Mouse (Mus musculus) embryonic facial prominence, embryonic 11.5 days (tissue): ENCODE data around the gene Pam16. TPM values are rescaled to one million over a fixed set of nuclear protein-coding genes. Genes with fewer than 3 reads are reported as not detected.
"Not testable (repeated sequence)": the region's sequence is repeated elsewhere in the genome, so short reads cannot be mapped to it uniquely, and the experiment has no call there.

Source experiments
- ATAC-seq: fragments of 200-750 bp; cut with Nextera tagmentation; replicated peaks from 2 replicates; pipeline ENCODE4 v1.8.0; 2017; ENCODE audit warnings: low read depth; ENCODE audit not compliant: insufficient number of reproducible peaks, low FRiP score, low TSS enrichment
- DNase-seq: peaks from one replicate; pipeline ENCODE4 v3.0.0-alpha.2; 2015; ENCODE audit warnings: low spot score
- H3K27ac ChIP-seq: fragments of 300-500 bp; sonication (generic); replicated peaks from 2 replicates; pipeline ENCODE4 v1.5.1; 2014; ENCODE audit warnings: mild to moderate bottlenecking, low read depth, low read length, control low read depth
- H3K27me3 ChIP-seq: fragments of 300-500 bp; sonication (generic); 2 replicates; pipeline ENCODE4 v1.6.1; 2014; ENCODE audit warnings: mild to moderate bottlenecking, low read length, moderate library complexity, mixed read lengths; ENCODE audit not compliant: control insufficient read depth, insufficient read depth
- H3K36me3 ChIP-seq: fragments of 300-500 bp; sonication (generic); replicated peaks from 2 replicates; pipeline ENCODE4 v1.6.1; 2014; ENCODE audit warnings: low read depth, mild to moderate bottlenecking, low read length, moderate library complexity, mixed read lengths; ENCODE audit not compliant: control insufficient read depth, insufficient read depth
- H3K4me1 ChIP-seq: fragments of 300-500 bp; sonication (generic); 2 replicates; pipeline ENCODE4 v1.6.1; 2014; ENCODE audit warnings: low read length, mixed read lengths; ENCODE audit not compliant: control insufficient read depth, insufficient read depth
- H3K4me2 ChIP-seq: fragments of 300-500 bp; sonication (generic); 2 replicates; pipeline ENCODE4 v1.6.1; 2014; ENCODE audit warnings: low read depth, mild to moderate bottlenecking, control low read depth, low read length, moderate library complexity
- H3K4me3 ChIP-seq: fragments of 300-500 bp; sonication (generic); 2 replicates; pipeline ENCODE4 v1.5.1; 2014; ENCODE audit warnings: low read depth, low read length, control low read depth
- H3K9ac ChIP-seq: fragments of 300-500 bp; sonication (generic); replicated peaks from 2 replicates; pipeline ENCODE4 v1.6.1; 2014; ENCODE audit warnings: mild to moderate bottlenecking, control low read depth, low read length
- H3K9me3 ChIP-seq: fragments of 300-500 bp; sonication (generic); replicated peaks from 2 replicates; pipeline ENCODE4 v1.6.1; 2016; ENCODE audit warnings: mild to moderate bottlenecking, low read length, inconsistent platforms, mixed read lengths; ENCODE audit not compliant: control insufficient read depth
- WGBS: fragments of 180-500 bp; shearing (Covaris S2); extraction: QIAGEN DNeasy Blood & Tissue Kit; methylation state at CpG from one replicate; pipeline ENCODE4 v1.1.7; 2014; 5-methylcytosine and 5-hydroxymethylcytosine counted together
- polyA plus RNA-seq: library from polyadenylated mRNA; unstranded; fragments of >200 nt; fragmentation: Nextera tagmentation; extraction: Ambion mirVana; gene quantifications from 2 replicates; pipeline ENCODE4 v1.2.1, GENCODE M21; 2014

The Pam16 gene
- polyA plus RNA-seq, 1 experiment from 2014 or later: 105 TPM

GRCm38 (mm10) chr16:4585642-4586530 lies 38.9 kb downstream of the Pam16 start:
- no peak for DNase-seq
- H3K36me3 ChIP-seq: peaks cover 2% of the 10 kb centered on the region; the same call in 1 of the 2 replicates
- peak overlapping the region; percentile 27 for H3K4me3 ChIP-seq
- H3K9ac ChIP-seq: peak overlapping the region; percentile 29
- H3K4me1 ChIP-seq: peaks cover 3% of the 10 kb centered on the region
- H3K27ac ChIP-seq: peak overlapping the region; percentile 5
- H3K4me2 ChIP-seq: peak overlapping the region; percentile 36
- H3K9me3 ChIP-seq: no peaks in the 10 kb centered on the region
- WGBS: 8% methylated on average over 14 of the region's 14 CpGs
- no peaks in the 10 kb centered on the region for H3K27me3 ChIP-seq
- peak; percentile 31 for ATAC-seq

GRCm38 (mm10) chr16:4584438-4584837 lies 40.4 kb downstream of the Pam16 start:
- no peak overlapping the region for H3K27ac ChIP-seq
- no peaks in the 10 kb centered on the region for H3K36me3 ChIP-seq
- H3K9ac ChIP-seq: no peak overlapping the region
- H3K4me3 ChIP-seq: no peak overlapping the region
- DNase-seq (no peak), ATAC-seq (no peak)
- H3K27me3 ChIP-seq: no peaks in the 10 kb centered on the region
- no peaks in the 10 kb centered on the region for H3K9me3 ChIP-seq
- 78% methylated on average over 5 of the region's 5 CpGs for WGBS
- no peak overlapping the region for H3K4me2 ChIP-seq
- H3K4me1 ChIP-seq: peaks cover 3% of the 10 kb centered on the region

GRCm38 (mm10) chr16:4583807-4584206 lies 41.0 kb downstream of the Pam16 start:
- no peaks in the 10 kb centered on the region for H3K9me3 ChIP-seq
- DNase-seq (no peak), ATAC-seq (no peak)
- H3K4me1 ChIP-seq: peaks cover 3% of the 10 kb centered on the region
- no peak overlapping the region for H3K4me2 ChIP-seq
- 82% methylated on average over 3 of the region's 3 CpGs for WGBS
- no peak overlapping the region for H3K27ac ChIP-seq
- H3K9ac ChIP-seq: no peak overlapping the region
- no peaks in the 10 kb centered on the region for H3K36me3 ChIP-seq
- no peaks in the 10 kb centered on the region for H3K27me3 ChIP-seq
- no peak overlapping the region for H3K4me3 ChIP-seq

GRCm38 (mm10) chr16:4581179-4581578 lies 43.6 kb downstream of the Pam16 start:
- not testable (repeated sequence) for H3K27ac ChIP-seq, H3K27me3 ChIP-seq, H3K4me2 ChIP-seq, ATAC-seq, H3K9me3 ChIP-seq, DNase-seq, H3K9ac ChIP-seq, H3K36me3 ChIP-seq, H3K4me3 ChIP-seq, H3K4me1 ChIP-seq
- 89% methylated on average over 4 of the region's 4 CpGs for WGBS

- H3K9ac ChIP-seq: no peak overlapping the region
- H3K4me1 ChIP-seq: no peaks in the 10 kb centered on the region
- no peaks in the 10 kb centered on the region for H3K36me3 ChIP-seq
- H3K4me2 ChIP-seq: no peak overlapping the region
- 78% methylated on average over 7 of the region's 7 CpGs for WGBS
- no peaks in the 10 kb centered on the region for H3K9me3 ChIP-seq
- DNase-seq (no peak), ATAC-seq (no peak)
- no peaks in the 10 kb centered on the region for H3K27me3 ChIP-seq
- H3K27ac ChIP-seq: no peak overlapping the region
- no peak overlapping the region for H3K4me3 ChIP-seq
These were observed 46.2 kb downstream of the Pam16 start for GRCm38 (mm10) chr16:4578630-4579029.

GRCm38 (mm10) chr16:4576873-4577272 lies 47.9 kb downstream of the Pam16 start:
- 41% methylated on average over 2 of the region's 2 CpGs for WGBS
- DNase-seq: no peak

GRCm38 (mm10) chr16:4576038-4576437 lies 48.8 kb downstream of the Pam16 start:
- Histone ChIP-seq H3K4me2 (no peak overlapping the region), H3K4me1 (peaks cover under 1% of the 10 kb centered on the region; the same call in 1 of the 2 replicates), H3K9me3 (no peaks in the 10 kb centered on the region), H3K9ac (no peak overlapping the region), H3K27me3 (no peaks in the 10 kb centered on the region), H3K4me3 (no peak overlapping the region), H3K27ac (no peak overlapping the region), H3K36me3 (no peaks in the 10 kb centered on the region)
- DNase-seq (no peak), ATAC-seq (no peak)
- 42% methylated on average over 2 of the region's 2 CpGs for WGBS

More at GRCm38 (mm10) chr16:4576873-4577272, 47.9 kb downstream of the Pam16 start:
- H3K27me3 ChIP-seq: no peaks in the 10 kb centered on the region
- H3K36me3 ChIP-seq: no peaks in the 10 kb centered on the region
- H3K4me2 ChIP-seq: no peak overlapping the region
- H3K4me1 ChIP-seq: no peaks in the 10 kb centered on the region
- H3K9ac ChIP-seq: no peak overlapping the region
- ATAC-seq: no peak
- H3K9me3 ChIP-seq: no peaks in the 10 kb centered on the region
- H3K27ac ChIP-seq: no peak overlapping the region
- H3K4me3 ChIP-seq: no peak overlapping the region

GRCm38 (mm10) chr16:4570737-4571136 lies 54.1 kb downstream of the Pam16 start:
- no peak overlapping the region for H3K27ac ChIP-seq
- H3K4me1 ChIP-seq: peaks cover 2% of the 10 kb centered on the region; the same call in 1 of the 2 replicates
- no peaks in the 10 kb centered on the region for H3K36me3 ChIP-seq
- DNase-seq (peak; percentile 66), ATAC-seq (peak; percentile 73)
- H3K9ac ChIP-seq: no peak overlapping the region
- H3K27me3 ChIP-seq: no peaks in the 10 kb centered on the region
- H3K4me2 ChIP-seq: no peak overlapping the region
- H3K9me3 ChIP-seq: no peaks in the 10 kb centered on the region
- H3K4me3 ChIP-seq: no peak overlapping the region
- 53% methylated on average over 4 of the region's 4 CpGs for WGBS
